Mouse (Mus musculus) limb, embryonic 10.5 days (tissue): ENCODE data around the gene Egfl7. TPM values are rescaled to one million over a fixed set of nuclear protein-coding genes. Genes with fewer than 3 reads are reported as not detected.

Experiments
- DNase-seq: peaks from one replicate; pipeline ENCODE4 v3.0.0-alpha.2; 2017; ENCODE audit warnings: low spot score
- H3K27ac ChIP-seq: fragments of 300-500 bp; sonication (generic); 2 replicates; pipeline ENCODE4 v1.5.1; 2016; ENCODE audit warnings: mild to moderate bottlenecking
- H3K27me3 ChIP-seq: fragments of 300-500 bp; sonication (generic); 2 replicates; pipeline ENCODE4 v1.6.1; 2016; ENCODE audit warnings: low read depth, mild to moderate bottlenecking; ENCODE audit not compliant: poor library complexity, severe bottlenecking
- H3K36me3 ChIP-seq: fragments of 300-500 bp; sonication (generic); 2 replicates; pipeline ENCODE4 v1.6.1; 2016; ENCODE audit warnings: mild to moderate bottlenecking, moderate library complexity
- H3K4me1 ChIP-seq: fragments of 300-500 bp; sonication (generic); 2 replicates; pipeline ENCODE4 v1.6.1; 2016
- H3K4me3 ChIP-seq: fragments of 300-500 bp; sonication (generic); 2 replicates; pipeline ENCODE4 v1.5.1; 2016; ENCODE audit warnings: mild to moderate bottlenecking, moderate library complexity
- H3K9me3 ChIP-seq: fragments of 300-500 bp; sonication (generic); replicated peaks from 2 replicates; pipeline ENCODE4 v1.6.1; 2016; ENCODE audit warnings: mild to moderate bottlenecking
- WGBS: fragments of 180-500 bp; shearing (Covaris S2); methylation state at CpG from one replicate; pipeline ENCODE4 v1.1.7; 2016; 5-methylcytosine and 5-hydroxymethylcytosine counted together
- polyA plus RNA-seq: library from polyadenylated mRNA; unstranded; fragments of >200 nt; fragmentation: Nextera tagmentation; extraction: Ambion mirVana; gene quantifications from 2 replicates; pipeline ENCODE4 v1.2.1, GENCODE M21; 2016

The Egfl7 gene
- polyA plus RNA-seq, 1 experiment from 2014 or later: 97.2 TPM

DNA sequence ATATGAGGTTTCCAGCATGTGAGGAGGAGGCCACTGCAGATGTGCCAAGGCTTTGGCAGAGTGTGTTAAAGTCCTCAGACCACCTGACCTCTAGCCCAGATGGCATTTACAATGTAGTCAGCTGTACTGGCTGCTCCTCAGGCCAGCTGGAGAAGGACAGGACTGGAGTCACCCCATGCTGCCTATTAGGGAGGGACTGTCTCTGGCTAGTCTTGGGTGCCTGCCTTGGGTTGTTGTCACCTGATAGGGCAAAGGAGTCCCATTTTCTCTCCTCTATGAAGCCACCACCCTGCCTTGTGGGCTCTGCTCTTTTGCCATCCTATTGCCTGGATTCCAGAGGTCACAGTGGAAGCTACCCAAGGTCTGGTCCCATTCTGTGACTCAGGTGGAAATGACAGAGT is 29.4 kb downstream of the Egfl7 start:
- Histone ChIP-seq H3K4me3 (no peak overlapping the region), H3K27ac (no peak overlapping the region)
- no peak for DNase-seq

GRCm38 (mm10) chr2:26610526-26610925 is 30.7 kb downstream of the Egfl7 start:
- H3K27me3 ChIP-seq: peaks cover 25% of the 10 kb centered on the region
- no peaks in the 10 kb centered on the region for H3K36me3 ChIP-seq
- DNase-seq: no peak
- H3K27ac ChIP-seq: no peak overlapping the region
- no peak overlapping the region for H3K4me3 ChIP-seq
- WGBS: 90% methylated on average over 3 of the region's 3 CpGs
- no peaks in the 10 kb centered on the region for H3K4me1 ChIP-seq
- no peaks in the 10 kb centered on the region for H3K9me3 ChIP-seq

More for the DNA sequence above, 29.4 kb downstream of the Egfl7 start:
- peaks cover 37% of the 10 kb centered on the region for H3K27me3 ChIP-seq
- H3K4me1 ChIP-seq: peaks cover 5% of the 10 kb centered on the region
- H3K9me3 ChIP-seq: no peaks in the 10 kb centered on the region
- no peaks in the 10 kb centered on the region for H3K36me3 ChIP-seq

DNA sequence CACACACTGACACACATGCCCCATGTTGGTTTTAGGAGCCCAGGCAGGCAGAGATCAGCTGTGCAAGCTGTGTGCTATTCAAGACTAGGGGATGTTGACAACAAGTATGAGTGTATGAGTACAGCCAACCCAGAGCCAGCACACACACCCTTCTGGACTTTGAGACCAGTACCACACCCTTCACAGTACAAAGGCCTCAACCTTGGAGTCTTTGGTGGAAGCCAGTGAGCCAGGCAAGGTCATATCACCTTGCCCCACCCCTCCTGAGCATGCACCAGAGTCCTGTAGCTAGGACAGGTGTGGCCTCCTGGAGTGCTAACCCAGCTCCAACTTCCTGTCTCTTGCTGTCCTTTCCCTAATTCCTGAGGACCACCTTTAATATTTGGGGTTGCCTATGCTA is 31.2 kb downstream of the Egfl7 start:
- no peak for DNase-seq

GRCm38 (mm10) chr2:26611896-26612295 is 32.1 kb downstream of the Egfl7 start:
- Histone ChIP-seq H3K36me3 (no peaks in the 10 kb centered on the region), H3K27me3 (peaks cover 14% of the 10 kb centered on the region), H3K4me3 (no peak overlapping the region), H3K27ac (no peak overlapping the region), H3K9me3 (no peaks in the 10 kb centered on the region), H3K4me1 (no peaks in the 10 kb centered on the region)
- no peak for DNase-seq

More for the DNA sequence above, 31.2 kb downstream of the Egfl7 start:
- H3K4me3 ChIP-seq: no peak overlapping the region
- peaks cover 21% of the 10 kb centered on the region for H3K27me3 ChIP-seq
- no peak overlapping the region for H3K27ac ChIP-seq
- H3K9me3 ChIP-seq: no peaks in the 10 kb centered on the region
- no peaks in the 10 kb centered on the region for H3K36me3 ChIP-seq
- H3K4me1 ChIP-seq: no peaks in the 10 kb centered on the region

GRCm38 (mm10) chr2:26614903-26615302 is 35.1 kb downstream of the Egfl7 start:
- no peak for DNase-seq
- Histone ChIP-seq H3K36me3 (no peaks in the 10 kb centered on the region), H3K27me3 (peaks cover 6% of the 10 kb centered on the region; the same call in 1 of the 2 replicates), H3K9me3 (no peaks in the 10 kb centered on the region), H3K4me1 (no peaks in the 10 kb centered on the region), H3K27ac (no peak overlapping the region), H3K4me3 (no peak overlapping the region)
- 88% methylated on average over 5 of the region's 5 CpGs for WGBS

DNA sequence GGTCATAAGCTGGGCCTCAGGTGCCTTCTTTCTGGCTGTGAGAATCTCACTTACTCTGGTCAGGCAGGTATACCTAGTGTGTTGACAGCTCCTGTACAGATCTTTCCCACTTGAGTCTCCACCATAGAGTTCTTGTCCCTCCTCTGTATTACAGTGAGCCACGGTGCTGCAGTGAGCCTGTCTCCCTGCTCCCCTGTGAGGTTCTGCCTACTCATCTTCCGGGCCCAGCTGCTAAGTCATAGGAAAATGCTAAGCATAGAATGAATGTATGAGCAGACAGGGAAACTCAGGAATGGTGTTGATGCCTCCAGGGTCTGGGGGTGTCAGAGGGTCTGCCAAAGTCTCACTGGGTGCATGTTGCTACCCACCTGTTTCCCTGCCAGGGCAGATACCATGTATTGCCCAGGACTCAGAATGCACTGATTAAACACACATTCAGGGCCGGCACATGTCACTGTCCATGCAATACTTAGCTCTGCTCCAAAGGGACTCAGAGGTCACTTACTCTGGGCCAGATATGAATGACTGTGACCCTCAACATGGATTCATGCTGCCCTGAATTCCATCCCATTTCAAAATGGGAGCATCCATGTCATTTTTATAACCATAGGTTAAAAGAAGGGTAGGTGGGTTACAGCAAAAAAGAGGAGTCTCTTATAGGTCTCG is 35.8 kb downstream of the Egfl7 start:
- Histone ChIP-seq H3K9me3 (no peaks in the 10 kb centered on the region), H3K27me3 (peaks cover 6% of the 10 kb centered on the region; the same call in 1 of the 2 replicates), H3K4me1 (no peaks in the 10 kb centered on the region), H3K4me3 (no peak overlapping the region), H3K36me3 (no peaks in the 10 kb centered on the region), H3K27ac (no peak overlapping the region)
- no peak for DNase-seq
- 83% methylated on average over 4 of the region's 4 CpGs for WGBS

- 79% methylated on average over 6 of the region's 6 CpGs for WGBS
- Histone ChIP-seq H3K36me3 (no peaks in the 10 kb centered on the region), H3K27me3 (peaks cover 6% of the 10 kb centered on the region; the same call in 1 of the 2 replicates)
Measured at GRCm38 (mm10) chr2:26617331-26617730, 37.5 kb downstream of the Egfl7 start.

GRCm38 (mm10) chr2:26617928-26618327 is 38.1 kb downstream of the Egfl7 start:
- Histone ChIP-seq H3K27ac (no peak overlapping the region), H3K36me3 (no peaks in the 10 kb centered on the region), H3K27me3 (peaks cover 6% of the 10 kb centered on the region; the same call in 1 of the 2 replicates), H3K9me3 (no peaks in the 10 kb centered on the region), H3K4me1 (no peaks in the 10 kb centered on the region; the same call in 1 of the 2 replicates), H3K4me3 (no peak overlapping the region)
- WGBS: 62% methylated on average over 7 of the region's 7 CpGs
- no peak for DNase-seq

More at GRCm38 (mm10) chr2:26617331-26617730, 37.5 kb downstream of the Egfl7 start:
- no peak overlapping the region for H3K27ac ChIP-seq
- no peak for DNase-seq
- no peaks in the 10 kb centered on the region for H3K4me1 ChIP-seq
- no peak overlapping the region for H3K4me3 ChIP-seq
- no peaks in the 10 kb centered on the region for H3K9me3 ChIP-seq

DNA sequence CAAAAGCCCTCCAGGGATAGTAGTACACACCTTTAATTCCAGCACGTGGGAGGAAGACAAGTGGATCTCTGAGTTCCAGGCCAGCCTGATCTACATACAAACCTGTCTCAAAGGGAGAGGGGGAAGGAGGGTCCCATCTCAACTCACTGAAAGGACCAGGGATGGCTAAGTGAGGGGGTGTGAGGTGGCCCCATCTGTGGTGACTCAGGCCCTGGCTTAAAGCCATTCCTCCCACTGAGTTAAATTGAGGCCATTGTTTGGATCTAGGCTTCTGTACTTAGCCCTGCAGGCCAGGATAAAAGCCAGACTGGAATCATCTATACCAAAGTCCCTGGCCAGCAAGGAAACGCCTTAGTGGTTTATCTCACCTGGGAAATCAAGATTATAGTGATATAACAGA is 41.4 kb downstream of the Egfl7 start:
- no peaks in the 10 kb centered on the region for H3K9me3 ChIP-seq
- no peak for DNase-seq
- H3K36me3 ChIP-seq: no peaks in the 10 kb centered on the region
- H3K4me3 ChIP-seq: no peak overlapping the region
- WGBS: 58% methylated on average over 2 of the region's 2 CpGs
- H3K27me3 ChIP-seq: peaks cover 6% of the 10 kb centered on the region; the same call in 1 of the 2 replicates
- H3K27ac ChIP-seq: no peak overlapping the region
- no peaks in the 10 kb centered on the region; the same call in 1 of the 2 replicates for H3K4me1 ChIP-seq

GRCm38 (mm10) chr2:26622984-26623383 is 43.2 kb downstream of the Egfl7 start:
- no peaks in the 10 kb centered on the region for H3K9me3 ChIP-seq
- WGBS: 69% methylated on average over 5 of the region's 5 CpGs
- H3K27me3 ChIP-seq: peaks cover 17% of the 10 kb centered on the region
- H3K4me1 ChIP-seq: peaks cover 5% of the 10 kb centered on the region
- DNase-seq: no peak
- no peak overlapping the region for H3K4me3 ChIP-seq
- no peak overlapping the region for H3K27ac ChIP-seq
- no peaks in the 10 kb centered on the region for H3K36me3 ChIP-seq

DNA sequence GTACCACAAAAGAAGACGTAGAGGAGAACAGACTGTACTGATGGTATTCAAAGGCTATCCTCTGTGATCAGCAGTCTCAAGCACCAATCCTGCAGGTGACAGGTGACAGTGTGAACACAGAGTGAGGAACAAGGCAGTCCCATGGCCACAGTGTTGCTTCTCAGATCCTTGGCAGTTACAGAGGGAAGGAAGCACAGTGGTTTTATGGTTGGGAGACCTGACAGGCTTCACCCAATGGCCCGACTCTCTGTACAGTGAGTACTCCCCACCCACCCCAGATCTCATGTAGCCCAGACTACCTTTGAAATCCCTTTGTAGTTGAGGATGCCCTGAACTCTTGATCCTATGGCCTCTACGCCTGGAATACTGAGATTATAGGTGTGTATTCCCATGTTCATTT is 45.6 kb downstream of the Egfl7 start:
- no peak for DNase-seq
- Histone ChIP-seq H3K4me1 (peaks cover 29% of the 10 kb centered on the region), H3K9me3 (no peaks in the 10 kb centered on the region), H3K27ac (no peak overlapping the region), H3K36me3 (no peaks in the 10 kb centered on the region), H3K4me3 (no peak overlapping the region), H3K27me3 (peaks cover 11% of the 10 kb centered on the region; the same call in 1 of the 2 replicates)
- WGBS: 88% methylated on average over 3 of the region's 3 CpGs

- H3K9me3 ChIP-seq: no peaks in the 10 kb centered on the region
- peaks cover 11% of the 10 kb centered on the region; the same call in 1 of the 2 replicates for H3K27me3 ChIP-seq
- DNase-seq: no peak
- no peaks in the 10 kb centered on the region for H3K36me3 ChIP-seq
- H3K4me1 ChIP-seq: peaks cover 35% of the 10 kb centered on the region
- WGBS: 65% methylated on average over 3 of the region's 3 CpGs
- no peak overlapping the region for H3K4me3 ChIP-seq
- H3K27ac ChIP-seq: no peak overlapping the region
Measured at GRCm38 (mm10) chr2:26626081-26626480, 46.3 kb downstream of the Egfl7 start.

DNA sequence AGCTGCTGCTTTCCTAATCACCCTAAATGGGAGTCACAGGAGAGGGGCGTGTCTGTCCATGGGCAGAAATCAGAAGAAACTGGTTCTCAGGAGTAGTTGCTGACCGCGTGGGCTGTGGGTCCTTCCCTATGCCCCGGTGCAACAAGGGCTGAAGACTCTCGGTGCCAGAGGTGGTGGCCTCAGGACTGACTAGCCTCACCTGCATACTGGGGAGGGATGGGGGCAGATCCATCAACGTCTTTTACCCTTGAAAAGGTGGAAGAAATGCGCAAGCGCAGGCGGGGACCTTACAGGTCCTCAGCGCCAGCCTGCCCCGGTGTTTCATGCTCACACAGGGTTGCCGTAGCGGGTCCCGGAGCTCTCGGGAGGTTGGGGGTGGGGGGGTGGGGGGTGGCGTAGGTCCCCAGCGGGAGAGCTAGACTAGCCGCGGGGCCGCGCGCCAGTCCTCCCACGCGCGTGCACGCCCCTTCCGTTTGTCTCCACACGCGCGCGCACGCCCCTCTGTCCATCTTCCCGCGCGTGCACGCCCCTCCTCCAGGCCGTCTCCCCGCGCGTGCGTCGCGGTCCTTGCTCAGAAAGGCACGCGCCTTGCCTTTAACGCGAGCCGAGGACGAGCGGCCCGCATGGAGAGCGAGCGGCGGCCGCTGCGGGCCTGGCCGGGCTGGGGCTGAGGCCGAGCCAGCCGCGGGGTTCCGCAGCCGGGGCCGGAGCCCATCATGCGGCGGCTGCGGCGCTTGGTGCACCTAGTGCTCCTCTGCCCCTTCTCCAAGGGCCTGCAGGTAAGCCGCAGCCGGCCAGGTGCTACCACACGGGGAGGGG is 48.3 kb downstream of the Egfl7 start, which contains the start of gene Fam69b:
Gene Fam69b (plus strand): TSS at position 537 of the 819 bp plus-strand sequence.
- Histone ChIP-seq H3K4me3 (peak within 1 kb of the TSS; percentile 78), H3K36me3 (peaks cover 16% of the 10 kb centered on the region; the same call in 1 of the 2 replicates), H3K4me1 (peaks cover 42% of the 10 kb centered on the region), H3K9me3 (no peaks in the 10 kb centered on the region), H3K27ac (peak within 1 kb of the TSS; percentile 93), H3K27me3 (peaks cover 11% of the 10 kb centered on the region; the same call in 1 of the 2 replicates)
- WGBS: under 1% methylated on average over 70 of the region's 70 CpGs
- DNase-seq: peak; percentile 88
